Mouse (Mus musculus): ENCODE results near the gene Nckap5. TPM values are rescaled to one million over a fixed set of nuclear protein-coding genes. Genes with fewer than 3 reads are reported as not detected.

The Nckap5 gene
- polyA plus RNA-seq, 1 experiment from 2014 or later = 1.1 TPM

GRCm38 (mm10) chr1:126719733-126720348 lies 110.8 kb downstream of the Nckap5 start:
- no peaks in the 10 kb centered on the region for H3K4me1 ChIP-seq (ENCODE audit: insufficient read depth)
- H3K27ac ChIP-seq (ENCODE audit: low read depth) = no peak overlapping the region
- no peak overlapping the region for H3K4me3 ChIP-seq (ENCODE audit: low read depth, low read length)
- 38% methylated on average over 5 of the region's 5 CpGs for WGBS (ENCODE audit: insufficient replicate concordance)
- DNase-seq = no peak
- TF ChIP-seq EP300 (IDR thresholded peaks at IDR 0.05; ENCODE audit: low read depth) = no peak
- no peak for TF ChIP-seq CTCF (IDR thresholded peaks at IDR 0.05; ENCODE audit: low read depth)
- ATAC-seq = no peak
- no peaks in the 10 kb centered on the region for H3K9me3 ChIP-seq (ENCODE audit: low read length)
- H3K27me3 ChIP-seq (ENCODE audit: insufficient read depth, low read length) = no peaks in the 10 kb centered on the region
- no peak overlapping the region for H3K4me2 ChIP-seq (ENCODE audit: low read depth, low read length)
- H3K36me3 ChIP-seq (replicated peaks; ENCODE audit: insufficient read depth, low read length) = no peaks in the 10 kb centered on the region
- H3K9ac ChIP-seq (replicated peaks) = no peak overlapping the region

- H3K4me1 ChIP-seq (ENCODE audit: insufficient read depth) = no peaks in the 10 kb centered on the region
- no peak for ATAC-seq
- DNase-seq = no peak
- no peaks in the 10 kb centered on the region for H3K27me3 ChIP-seq (ENCODE audit: insufficient read depth, low read length)
- no peak for TF ChIP-seq EP300 (IDR thresholded peaks at IDR 0.05; ENCODE audit: low read depth)
- TF ChIP-seq CTCF (IDR thresholded peaks at IDR 0.05; ENCODE audit: low read depth) = no peak
- H3K4me2 ChIP-seq (ENCODE audit: low read depth, low read length) = no peak overlapping the region
- H3K9ac ChIP-seq (replicated peaks) = no peak overlapping the region
- WGBS (ENCODE audit: insufficient replicate concordance) = 83% methylated on average over 16 of the region's 16 CpGs
- H3K4me3 ChIP-seq (ENCODE audit: low read depth, low read length) = no peak overlapping the region
- no peaks in the 10 kb centered on the region for H3K9me3 ChIP-seq (ENCODE audit: low read length)
- H3K36me3 ChIP-seq (replicated peaks; ENCODE audit: insufficient read depth, low read length) = no peaks in the 10 kb centered on the region
- H3K27ac ChIP-seq (ENCODE audit: low read depth) = no peak overlapping the region
Observed at GRCm38 (mm10) chr1:126706611-126707010, 124.0 kb downstream of the Nckap5 start.

DNA sequence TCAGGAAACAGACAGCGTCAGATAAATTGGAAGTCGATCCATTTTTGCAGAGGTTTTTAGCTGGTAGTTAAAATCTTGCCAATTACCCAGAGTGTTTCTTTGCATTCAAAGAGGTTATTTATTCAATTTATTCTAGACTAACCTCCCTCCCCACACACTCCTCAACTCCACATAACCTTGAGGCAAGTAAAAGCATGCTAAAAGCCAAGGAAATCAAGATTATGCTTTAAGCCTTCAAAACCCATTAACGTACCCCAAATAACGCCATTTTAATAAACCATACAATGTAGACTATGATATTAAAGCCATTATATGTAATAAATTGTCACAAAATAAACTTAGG lies 129.7 kb downstream of the Nckap5 start:
- no peaks in the 10 kb centered on the region for H3K9me3 ChIP-seq (ENCODE audit: low read length)
- no peak overlapping the region for H3K9ac ChIP-seq (replicated peaks)
- ATAC-seq (no peak), DNase-seq (no peak)
- TF ChIP-seq EP300 (IDR thresholded peaks at IDR 0.05; ENCODE audit: low read depth) (no peak), CTCF (IDR thresholded peaks at IDR 0.05; ENCODE audit: low read depth) (no peak)
- no peak overlapping the region for H3K27ac ChIP-seq (ENCODE audit: low read depth)
- H3K4me2 ChIP-seq (ENCODE audit: low read depth, low read length) = no peak overlapping the region
- no peak overlapping the region for H3K4me3 ChIP-seq (ENCODE audit: low read depth, low read length)
- H3K4me1 ChIP-seq (ENCODE audit: insufficient read depth) = no peaks in the 10 kb centered on the region
- 88% methylated on average over 4 of the region's 4 CpGs for WGBS (ENCODE audit: insufficient replicate concordance)
- H3K27me3 ChIP-seq (ENCODE audit: insufficient read depth, low read length) = no peaks in the 10 kb centered on the region
- no peaks in the 10 kb centered on the region for H3K36me3 ChIP-seq (replicated peaks; ENCODE audit: insufficient read depth, low read length)

DNA sequence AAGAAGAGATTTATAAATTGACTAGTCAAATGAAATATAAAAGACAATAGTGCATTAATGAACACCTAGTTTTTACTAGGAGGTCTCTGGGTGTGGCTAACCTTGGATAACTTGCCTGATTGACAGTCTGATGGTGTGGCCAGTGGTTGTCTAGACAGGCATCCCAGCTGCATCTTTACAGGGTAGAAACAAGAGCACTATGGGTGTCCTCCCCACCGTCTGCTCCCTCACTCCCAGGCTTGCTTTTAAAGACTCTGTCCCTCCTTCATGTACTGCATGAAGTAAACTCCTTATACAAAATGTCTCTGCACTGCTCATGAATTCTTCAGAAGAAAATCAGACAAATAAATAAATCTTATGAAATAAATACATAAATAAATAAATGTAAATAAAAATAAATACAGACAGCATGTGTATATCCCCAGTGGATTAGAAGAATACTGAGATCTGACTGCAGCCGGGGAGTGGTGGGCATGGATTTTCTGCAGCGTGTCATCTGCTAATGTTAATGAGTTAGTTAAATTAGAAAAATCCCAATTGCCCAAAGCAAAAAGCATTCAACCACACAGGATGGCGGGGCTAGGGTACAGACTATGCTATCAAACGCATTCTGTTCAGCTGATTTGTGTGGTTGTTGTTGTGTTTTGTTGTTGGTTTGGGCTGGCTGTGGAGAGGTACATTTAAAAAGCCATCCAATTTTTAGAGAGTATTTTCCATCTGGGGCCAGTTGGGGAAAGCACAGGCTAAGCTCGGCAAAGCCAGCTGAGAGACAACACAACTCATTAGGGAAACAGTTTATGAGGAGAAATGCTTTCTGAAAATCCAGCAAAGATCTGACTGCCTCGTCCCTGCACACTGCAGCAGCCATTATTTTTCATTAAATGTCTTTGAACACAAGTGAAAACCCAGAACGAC lies 130.3 kb downstream of the Nckap5 start:
- no peak overlapping the region for H3K4me2 ChIP-seq (ENCODE audit: low read depth, low read length)
- no peaks in the 10 kb centered on the region for H3K4me1 ChIP-seq (ENCODE audit: insufficient read depth)
- no peak overlapping the region for H3K27ac ChIP-seq (ENCODE audit: low read depth)
- 74% methylated on average over 8 of the region's 8 CpGs for WGBS (ENCODE audit: insufficient replicate concordance)
- no peak overlapping the region for H3K9ac ChIP-seq (replicated peaks)
- no peak overlapping the region for H3K4me3 ChIP-seq (ENCODE audit: low read depth, low read length)
- DNase-seq (no peak), ATAC-seq (no peak)
- no peaks in the 10 kb centered on the region for H3K36me3 ChIP-seq (replicated peaks; ENCODE audit: insufficient read depth, low read length)
- TF ChIP-seq CTCF (IDR thresholded peaks at IDR 0.05; ENCODE audit: low read depth) (no peak), EP300 (IDR thresholded peaks at IDR 0.05; ENCODE audit: low read depth) (no peak)
- H3K9me3 ChIP-seq (ENCODE audit: low read length) = no peaks in the 10 kb centered on the region
- H3K27me3 ChIP-seq (ENCODE audit: insufficient read depth, low read length) = no peaks in the 10 kb centered on the region

DNA sequence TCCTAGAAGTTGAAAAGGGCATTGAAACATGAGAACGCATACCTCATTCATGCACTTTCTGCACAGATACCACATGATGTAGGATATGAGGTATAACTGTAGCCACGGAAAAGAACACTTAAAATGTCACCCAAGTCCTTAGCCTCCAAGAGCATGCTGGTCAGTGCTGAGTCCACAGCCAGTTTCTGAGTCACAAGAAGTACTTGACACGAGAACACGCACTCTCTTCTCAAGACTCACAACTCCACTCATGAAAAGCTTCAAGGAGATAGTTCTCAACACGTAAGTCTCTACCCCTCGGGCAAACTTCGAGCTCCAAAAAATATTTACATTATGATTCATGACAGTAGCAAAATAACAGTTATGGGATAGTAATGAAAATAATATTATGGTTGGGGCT lies 137.0 kb downstream of the Nckap5 start:
- H3K4me1 ChIP-seq (ENCODE audit: insufficient read depth) = no peaks in the 10 kb centered on the region
- ATAC-seq = no peak
- H3K9ac ChIP-seq (replicated peaks) = no peak overlapping the region
- no peaks in the 10 kb centered on the region for H3K27me3 ChIP-seq (ENCODE audit: insufficient read depth, low read length)
- no peak overlapping the region for H3K27ac ChIP-seq (ENCODE audit: low read depth)
- no peak overlapping the region for H3K4me3 ChIP-seq (ENCODE audit: low read depth, low read length)
- TF ChIP-seq CTCF (IDR thresholded peaks at IDR 0.05; ENCODE audit: low read depth) (no peak), EP300 (IDR thresholded peaks at IDR 0.05; ENCODE audit: low read depth) (no peak)
- no peaks in the 10 kb centered on the region for H3K36me3 ChIP-seq (replicated peaks; ENCODE audit: insufficient read depth, low read length)
- no peak overlapping the region for H3K4me2 ChIP-seq (ENCODE audit: low read depth, low read length)
- WGBS (ENCODE audit: insufficient replicate concordance) = 82% methylated on average over 7 of the region's 7 CpGs
- H3K9me3 ChIP-seq (ENCODE audit: low read length) = no peaks in the 10 kb centered on the region
- DNase-seq = no peak

GRCm38 (mm10) chr1:126688593-126688992 lies 142.0 kb downstream of the Nckap5 start:
- DNase-seq = no peak
- Histone ChIP-seq H3K9me3 (ENCODE audit: low read length) (no peaks in the 10 kb centered on the region), H3K4me1 (ENCODE audit: insufficient read depth) (no peaks in the 10 kb centered on the region), H3K4me3 (ENCODE audit: low read depth, low read length) (no peak overlapping the region), H3K27ac (ENCODE audit: low read depth) (no peak overlapping the region), H3K9ac (replicated peaks) (no peak overlapping the region), H3K27me3 (ENCODE audit: insufficient read depth, low read length) (no peaks in the 10 kb centered on the region), H3K36me3 (replicated peaks; ENCODE audit: insufficient read depth, low read length) (no peaks in the 10 kb centered on the region), H3K4me2 (ENCODE audit: low read depth, low read length) (no peak overlapping the region)
- no peak for ATAC-seq
- TF ChIP-seq EP300 (IDR thresholded peaks at IDR 0.05; ENCODE audit: low read depth) (no peak), CTCF (IDR thresholded peaks at IDR 0.05; ENCODE audit: low read depth) (no peak)
- WGBS (ENCODE audit: insufficient replicate concordance) = 51% methylated on average over 5 of the region's 5 CpGs

Measured in liver, postnatal 0 days (tissue).